Mouse (Mus musculus) spleen, postnatal 10 days (tissue): ENCODE data around the gene Fam172a.
A peak's percentile ranks its signal among the peaks of the same experiment; 100 is the strongest.

Source experiments
- DNase-seq, 2 experiments: peaks; one replicate each; pipeline ENCODE4 v3.0.0; 2021 to 2022; ENCODE audit warnings: low spot score in 2 of 2

Fam172a gene

DNA sequence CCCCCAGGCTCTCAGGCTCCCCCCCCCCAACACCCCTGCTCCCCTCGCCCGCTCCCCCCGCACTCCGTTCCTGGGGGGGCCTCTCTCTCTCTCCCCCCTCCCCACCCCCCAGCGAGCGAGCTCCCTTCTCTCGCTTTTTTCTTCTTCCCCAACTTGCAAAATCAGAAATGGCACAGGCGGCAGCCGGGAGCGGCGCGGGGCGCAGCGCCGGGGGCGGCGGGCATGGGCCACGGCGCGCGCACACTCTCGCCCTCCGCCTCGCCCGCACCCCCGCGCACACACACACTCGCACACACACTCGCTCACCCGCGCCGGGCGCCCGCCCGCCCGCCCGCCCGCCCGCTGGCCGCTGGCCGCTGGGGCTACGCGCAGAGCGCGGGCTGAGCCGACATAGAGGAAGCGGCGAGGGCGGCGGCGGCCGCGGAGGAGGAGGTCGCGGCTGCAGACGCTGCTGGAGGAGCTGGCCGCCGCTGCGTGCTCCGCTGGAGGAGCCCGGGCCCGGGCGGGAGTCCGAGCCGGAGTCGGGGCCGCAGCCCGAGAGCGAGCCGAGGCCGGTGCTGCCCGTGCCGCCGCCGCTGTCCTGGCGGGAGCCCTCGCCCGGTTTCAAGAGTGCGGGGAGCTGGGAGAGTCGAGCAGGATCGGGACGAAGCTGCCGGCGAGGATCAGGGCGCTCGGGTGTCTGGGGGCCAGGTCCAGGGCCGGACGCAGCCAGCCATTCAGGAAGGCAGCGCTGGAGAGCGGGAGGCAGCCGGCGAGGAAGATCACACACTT is 497.2 kb downstream of the Fam172a start:
- DNase-seq: no peak

DNA sequence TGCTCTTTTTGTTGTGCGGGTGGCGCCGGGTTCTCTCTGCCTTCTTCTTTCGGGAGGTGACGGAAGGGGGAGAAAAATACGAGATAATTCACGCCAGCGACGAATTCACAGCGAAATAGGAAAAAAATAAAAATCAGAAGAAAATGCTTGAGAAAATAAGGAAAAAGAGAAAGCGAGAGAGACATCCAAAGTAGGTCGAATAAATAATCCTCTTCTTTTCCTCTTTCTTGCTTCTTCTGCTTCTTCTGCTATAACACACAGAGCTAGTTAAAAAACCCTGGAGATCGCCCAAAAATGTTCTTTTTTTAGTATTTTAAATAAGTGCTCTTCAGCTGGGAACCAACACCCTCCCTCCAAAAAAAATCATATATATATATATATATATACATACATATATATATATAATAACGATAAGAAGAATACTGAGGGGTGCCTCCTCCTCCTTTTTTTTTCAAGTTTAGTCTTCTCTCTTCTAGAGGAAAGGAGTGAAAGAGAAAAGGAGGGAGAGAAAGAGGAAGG is 497.9 kb downstream of the Fam172a start, which contains the start of gene Nr2f1:
TSS of gene Nr2f1 (minus strand) at position 116 of the 519 bp plus-strand sequence.
- no peak for DNase-seq

DNA sequence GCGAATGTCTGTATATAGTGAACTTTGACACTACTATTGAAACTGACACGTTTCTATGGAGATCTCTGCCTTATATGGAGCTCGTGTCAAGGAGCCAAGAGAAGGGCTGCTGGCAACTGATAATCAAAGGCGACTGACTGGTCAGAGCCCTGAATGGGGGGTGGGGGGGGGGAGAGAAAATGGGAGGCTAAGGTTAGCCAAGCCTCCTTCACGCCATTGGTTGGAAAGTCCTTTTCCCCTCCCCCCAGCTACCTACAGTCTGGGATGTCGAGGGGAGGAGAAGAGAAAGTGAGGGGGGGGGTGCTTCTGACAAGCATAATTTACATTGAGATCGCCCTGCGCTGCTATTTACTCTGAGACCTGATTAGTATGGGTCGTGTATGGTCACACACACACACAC is 498.6 kb downstream of the Fam172a start:
- DNase-seq: no peak

DNA sequence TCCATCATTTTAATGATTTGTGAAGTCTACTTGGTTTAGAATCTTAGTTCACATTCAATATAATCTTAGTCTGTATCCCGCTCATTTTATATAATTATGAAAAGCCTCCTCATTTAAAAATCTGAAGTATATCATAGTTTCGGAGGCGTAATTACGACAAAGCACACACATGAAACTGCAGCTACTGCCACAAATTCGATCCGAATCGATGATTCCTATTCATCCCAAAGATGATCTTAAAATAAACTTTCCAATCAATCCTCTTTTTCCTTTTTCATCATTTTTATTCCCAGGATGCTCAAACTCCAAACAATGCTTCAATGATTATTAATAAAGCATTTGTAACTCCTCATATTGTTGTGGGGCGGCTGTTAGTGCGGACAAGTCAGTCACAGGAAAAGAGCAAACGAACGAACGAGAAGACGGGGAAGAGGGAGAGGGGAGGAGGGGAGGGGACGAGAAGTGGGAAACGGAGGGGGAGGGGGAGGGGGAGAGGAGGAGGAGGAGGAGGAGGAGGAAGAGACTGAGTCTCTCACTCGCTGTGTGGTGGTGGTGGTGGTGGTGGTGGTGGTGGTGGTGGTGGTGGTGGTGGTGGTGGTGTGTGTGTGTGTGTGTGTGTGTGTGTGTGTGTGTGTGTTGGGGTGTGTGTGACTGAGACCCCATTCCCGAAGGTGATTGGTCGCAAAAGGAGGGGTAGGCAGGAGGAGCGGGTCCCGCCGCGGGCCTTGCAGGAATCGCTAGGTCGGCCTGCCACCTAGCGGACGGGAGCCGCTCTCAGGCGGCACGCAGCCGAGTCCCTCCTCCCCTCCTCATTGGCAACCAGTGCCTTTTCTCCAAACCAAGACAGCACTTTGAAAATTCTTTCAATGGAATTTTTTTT is 499.4 kb downstream of the Fam172a start:
- DNase-seq: peak in 1 of 2 experiments; percentile 60

DNA sequence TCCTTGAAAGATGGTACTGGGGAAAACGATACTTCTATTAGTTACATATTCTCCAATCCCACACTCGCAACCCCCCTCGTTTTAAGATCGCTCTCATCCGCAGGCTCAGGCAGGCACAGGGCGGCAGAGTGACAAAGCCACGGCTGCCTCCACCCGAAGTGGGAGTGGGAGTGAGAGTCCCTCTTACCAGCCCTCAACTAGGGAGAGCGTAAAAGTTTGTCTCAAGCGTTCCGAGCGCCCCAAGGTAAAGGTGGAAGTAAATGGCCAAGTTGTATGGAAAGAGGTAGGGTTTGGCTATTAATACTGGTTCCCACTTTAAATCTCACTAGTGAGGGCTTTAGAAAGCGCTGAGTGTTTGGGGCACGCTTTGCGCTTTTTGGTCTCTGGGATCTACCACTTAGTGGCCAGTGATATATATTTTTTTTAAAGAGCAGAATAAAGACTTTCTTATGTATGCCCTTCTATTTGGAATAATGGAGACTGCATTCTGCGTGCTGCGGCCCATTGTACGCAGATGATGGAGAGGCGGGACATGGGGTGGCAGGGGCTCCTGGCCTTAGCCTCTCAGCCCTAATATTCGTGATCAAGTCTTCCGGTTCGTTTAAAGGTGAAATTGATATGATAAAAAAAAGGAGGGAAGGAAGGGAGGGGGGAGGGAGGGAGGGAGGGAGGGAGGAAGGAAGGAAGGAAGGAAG is 500.2 kb downstream of the Fam172a start:
- no peak for DNase-seq

DNA sequence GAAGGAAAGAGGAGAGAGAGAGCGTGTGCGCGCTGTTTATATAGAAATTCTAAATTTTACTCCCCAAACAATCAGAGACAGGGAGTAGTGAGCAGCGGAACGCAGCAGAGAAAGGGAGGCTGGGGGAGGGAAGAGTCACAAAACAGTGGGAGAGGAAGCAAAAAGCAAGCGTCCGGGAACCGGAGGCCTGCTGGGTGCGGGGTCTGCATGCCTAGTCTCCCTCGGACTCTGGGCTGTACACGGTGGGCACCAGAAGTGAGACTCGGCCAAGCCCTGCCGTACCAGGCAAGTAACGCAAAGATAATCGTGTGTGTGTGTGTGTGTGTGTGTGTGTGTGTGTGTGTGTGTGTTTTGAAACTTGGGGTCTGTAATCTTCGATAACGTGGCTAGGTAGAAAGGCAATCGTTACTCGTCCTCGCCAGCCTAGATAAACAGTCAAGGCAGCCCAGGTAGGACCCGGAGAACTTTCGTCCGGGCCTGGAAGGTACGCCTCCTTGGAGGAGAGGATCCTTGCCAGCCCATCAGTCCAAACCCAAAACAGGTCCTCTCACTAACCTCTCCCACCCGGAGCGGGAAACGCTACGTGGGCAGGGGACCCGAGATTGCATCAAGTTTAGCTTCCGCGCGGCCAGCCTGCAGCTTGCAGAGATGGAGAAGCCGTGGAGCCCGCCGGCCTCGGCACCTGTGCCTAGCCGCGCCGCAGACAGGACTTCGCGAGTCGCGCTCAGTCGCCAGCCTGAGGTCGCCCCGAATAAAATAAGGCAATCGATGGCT is 500.9 kb downstream of the Fam172a start:
- DNase-seq: no peak

DNA sequence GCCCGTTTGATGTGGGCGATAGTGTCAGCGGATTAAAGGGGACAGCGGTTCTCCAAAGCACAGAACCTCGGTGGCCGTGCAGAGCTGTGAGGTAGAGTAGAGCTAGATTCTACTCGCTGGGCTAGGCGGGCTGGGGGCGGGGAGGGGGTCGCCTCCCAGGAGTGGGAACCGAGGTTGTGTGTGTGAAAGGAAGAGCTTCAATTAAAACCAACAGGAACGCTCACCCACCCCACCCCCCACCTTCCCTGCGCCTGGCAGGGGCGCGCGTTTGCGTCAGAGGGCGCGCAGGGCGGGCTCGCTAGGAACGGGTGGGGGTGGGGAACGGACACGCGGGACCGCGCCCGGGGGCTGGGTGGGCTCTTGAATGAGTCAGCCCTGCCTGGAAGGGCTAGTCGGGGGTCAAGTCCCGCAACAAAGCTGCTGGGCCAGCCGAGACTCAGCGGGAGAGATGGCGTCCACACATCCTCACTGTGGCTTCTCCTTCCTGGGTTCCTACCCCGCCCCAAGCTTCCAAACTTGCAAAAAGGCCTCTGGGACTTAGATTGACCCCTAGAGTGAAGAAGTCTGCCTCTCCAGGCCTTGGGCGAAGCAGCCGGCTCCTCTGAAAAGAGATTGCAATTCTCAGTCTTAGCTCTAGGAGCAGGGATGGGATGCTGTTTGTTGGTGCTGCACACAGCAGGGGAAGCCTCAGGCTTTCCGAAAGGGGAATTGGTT is 501.7 kb downstream of the Fam172a start:
- no peak for DNase-seq

DNA sequence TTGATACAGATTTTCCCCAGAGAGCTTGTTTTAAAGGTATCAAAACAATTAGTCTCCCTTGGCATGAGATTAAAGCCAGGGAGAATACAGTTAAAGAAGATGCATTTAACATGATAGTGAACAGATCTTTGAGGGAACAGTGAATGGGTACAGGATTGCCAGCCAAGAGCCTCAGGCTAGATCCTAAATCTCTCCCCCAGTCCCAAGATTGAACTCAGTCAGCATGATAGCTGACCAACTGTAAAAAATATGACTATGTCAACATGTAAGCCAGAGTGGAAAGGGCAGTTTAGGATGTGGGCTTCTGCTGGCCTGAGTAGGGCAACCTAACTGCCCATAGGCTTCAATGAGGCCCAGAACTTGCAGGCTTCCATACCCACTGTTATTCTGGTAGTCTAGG is 503.6 kb downstream of the Fam172a start:
- no peak for DNase-seq

DNA sequence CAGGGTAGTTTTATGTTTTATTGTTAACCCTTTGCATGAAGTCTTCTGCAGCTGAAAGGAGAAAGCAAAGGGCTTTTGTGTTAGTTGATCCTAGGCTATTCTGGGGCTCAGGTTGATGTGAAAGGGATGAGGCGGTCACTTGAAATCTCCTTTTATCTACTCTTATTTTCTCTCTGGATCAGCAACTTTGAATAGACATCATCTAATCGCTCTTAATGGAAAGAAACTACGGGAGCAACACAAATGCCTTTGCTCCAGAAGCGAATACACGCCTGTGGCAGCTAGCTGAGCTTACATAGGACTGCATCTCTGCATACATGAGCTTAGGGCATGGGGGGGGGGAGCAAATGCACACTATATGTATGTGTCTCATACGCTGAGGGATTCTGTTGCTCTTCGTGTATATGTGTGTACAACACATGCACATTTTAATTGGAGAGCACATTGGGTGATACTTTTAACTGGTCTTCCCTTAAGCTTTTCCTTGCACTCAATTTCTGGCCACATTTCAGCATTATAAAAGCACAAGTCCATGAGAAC is 505.1 kb downstream of the Fam172a start:
- DNase-seq: no peak

DNA sequence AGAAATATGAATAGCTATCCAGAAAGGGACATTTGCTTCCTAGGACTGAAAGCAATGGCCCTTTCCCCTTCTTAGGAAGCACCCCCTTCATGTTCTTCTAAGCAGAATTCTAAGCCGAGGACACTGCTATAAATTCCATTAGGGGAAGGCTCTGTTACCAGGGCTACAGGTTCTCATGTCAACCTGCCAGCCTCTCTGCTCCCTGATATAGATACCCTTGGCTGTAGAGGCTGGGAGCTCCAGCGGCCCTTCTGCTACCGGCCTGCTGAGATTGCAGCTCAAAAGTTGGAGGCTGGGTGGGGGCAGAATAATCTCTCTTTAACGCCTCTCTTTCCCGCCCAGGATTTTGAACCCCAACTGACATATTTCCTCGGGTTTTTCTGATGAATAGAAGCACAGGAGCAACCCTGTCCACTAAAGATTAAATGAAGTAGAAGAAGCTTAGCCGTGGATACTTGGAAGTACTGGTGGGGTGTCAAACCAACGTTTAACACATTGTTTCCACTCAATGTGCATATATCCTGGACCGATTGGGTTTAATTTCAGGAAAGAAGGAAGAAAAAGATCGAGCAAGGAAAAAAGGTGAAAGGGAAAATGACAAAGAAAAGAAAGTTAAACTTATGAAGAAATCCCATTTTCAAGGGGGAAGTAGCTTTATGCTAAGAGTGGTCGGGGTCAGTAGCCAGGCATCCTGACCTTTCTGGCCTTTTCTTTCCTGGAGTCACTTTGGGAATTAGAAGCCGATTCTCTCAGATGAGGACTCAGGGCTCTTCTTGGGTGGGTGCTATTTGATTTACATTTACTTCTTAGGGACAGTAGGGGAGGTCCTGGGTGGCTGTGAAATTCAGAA is 506.2 kb downstream of the Fam172a start:
- no peak for DNase-seq

DNA sequence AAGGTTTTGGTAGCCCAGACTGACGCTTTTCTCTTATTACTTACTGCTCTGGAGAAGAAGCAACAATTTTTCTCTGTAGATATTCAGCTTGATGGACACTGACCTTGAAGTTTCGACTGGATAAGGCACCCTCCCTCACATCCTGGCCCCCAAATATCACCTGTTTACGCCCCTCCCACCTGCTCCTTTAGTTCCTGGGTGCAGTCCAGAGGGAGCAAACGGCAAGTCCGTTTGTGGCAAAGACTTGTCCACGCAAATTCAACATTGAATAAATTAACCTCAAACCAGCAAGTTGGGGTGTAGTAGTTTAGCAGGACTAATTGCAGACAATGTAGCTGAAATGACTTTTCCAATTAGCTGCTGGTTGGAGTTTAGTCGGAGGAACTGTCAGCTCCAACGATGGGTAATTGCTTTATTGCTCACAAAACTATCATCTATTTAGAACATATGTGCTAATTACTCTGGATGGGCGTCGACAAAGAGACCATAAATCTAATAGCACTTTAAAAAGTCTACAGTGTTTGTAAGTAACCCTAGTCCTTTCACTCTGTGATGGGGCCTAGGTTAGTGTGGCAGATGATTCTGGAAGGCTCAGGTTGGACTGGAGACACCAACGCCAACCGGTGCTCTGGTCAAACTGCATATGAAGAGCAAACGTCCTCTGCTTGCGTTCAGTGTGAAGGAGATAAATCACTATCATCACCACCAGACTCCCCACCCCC is 507.0 kb downstream of the Fam172a start:
- no peak for DNase-seq

DNA sequence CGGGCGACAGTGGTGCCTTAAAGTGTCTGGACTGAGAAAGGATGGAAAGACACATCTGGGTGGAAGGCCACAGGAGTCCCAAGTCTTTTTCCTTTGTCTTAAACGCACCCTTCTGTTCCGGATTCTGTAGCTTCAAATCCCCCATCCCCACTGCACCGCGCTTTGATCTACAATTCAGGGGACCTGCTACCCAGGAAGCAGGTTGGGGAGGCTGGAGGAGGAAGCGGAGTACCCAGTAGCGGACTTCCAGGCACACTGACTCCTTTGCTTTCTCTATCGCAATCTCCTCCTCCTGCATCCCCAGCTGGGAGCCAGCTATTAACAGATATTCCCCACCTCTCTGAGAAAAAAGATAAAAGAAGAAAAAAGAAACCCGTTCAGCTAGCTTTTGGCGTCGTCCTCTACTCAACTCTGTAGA is 507.8 kb downstream of the Fam172a start:
- no peak for DNase-seq

DNA sequence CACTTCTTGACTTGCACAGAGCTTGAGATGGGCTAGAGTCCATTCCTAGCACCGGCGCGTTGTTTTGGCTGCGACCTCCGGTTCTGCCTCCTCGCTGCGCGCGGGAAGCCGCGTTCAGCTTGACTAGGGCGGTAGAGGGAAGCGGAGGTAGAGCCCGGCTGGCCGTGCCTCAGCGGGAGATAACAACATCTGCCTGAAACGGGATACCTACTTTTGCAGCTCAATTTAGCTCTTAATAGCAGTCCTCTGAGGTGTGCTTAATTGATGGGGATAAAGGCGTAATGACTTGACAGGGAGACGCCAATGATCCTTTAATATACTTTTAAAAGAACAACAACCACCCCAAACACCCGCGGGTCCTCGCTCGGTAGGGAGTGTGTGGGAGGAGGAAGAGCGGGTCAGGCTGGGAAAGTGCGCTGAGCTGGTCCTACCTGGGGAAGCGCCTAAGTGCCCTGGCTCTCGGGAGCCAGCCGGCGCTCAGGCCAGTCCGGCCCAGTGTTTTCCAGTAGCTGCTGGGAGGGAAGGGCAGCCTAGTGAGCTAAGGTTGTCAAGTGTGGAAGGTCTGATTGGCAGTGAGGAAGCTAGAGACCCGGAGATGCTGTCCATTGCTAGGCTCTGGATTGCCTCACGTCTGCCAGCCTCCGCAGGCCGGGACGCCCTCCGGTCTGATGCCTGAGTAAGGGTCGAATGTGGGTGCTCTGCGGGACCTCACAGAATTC is 508.4 kb downstream of the Fam172a start:
- DNase-seq: no peak

DNA sequence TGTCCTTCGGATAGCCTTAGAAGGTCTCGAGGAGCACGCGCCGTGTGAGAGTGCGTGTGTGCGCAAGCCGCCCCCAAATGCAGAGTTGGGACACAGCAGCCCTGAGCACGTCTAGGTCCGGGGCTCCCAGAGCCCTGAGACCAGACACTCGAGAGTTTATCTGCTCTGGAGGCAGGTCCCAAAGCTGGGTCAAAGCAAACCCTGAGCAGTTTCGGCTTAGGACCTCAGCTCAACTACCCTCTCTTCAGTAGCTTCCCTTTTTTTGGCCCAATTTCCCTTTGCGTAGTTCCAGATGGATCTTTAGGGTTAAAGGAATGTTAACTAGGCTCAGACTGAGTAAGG is 508.9 kb downstream of the Fam172a start:
- DNase-seq: no peak

DNA sequence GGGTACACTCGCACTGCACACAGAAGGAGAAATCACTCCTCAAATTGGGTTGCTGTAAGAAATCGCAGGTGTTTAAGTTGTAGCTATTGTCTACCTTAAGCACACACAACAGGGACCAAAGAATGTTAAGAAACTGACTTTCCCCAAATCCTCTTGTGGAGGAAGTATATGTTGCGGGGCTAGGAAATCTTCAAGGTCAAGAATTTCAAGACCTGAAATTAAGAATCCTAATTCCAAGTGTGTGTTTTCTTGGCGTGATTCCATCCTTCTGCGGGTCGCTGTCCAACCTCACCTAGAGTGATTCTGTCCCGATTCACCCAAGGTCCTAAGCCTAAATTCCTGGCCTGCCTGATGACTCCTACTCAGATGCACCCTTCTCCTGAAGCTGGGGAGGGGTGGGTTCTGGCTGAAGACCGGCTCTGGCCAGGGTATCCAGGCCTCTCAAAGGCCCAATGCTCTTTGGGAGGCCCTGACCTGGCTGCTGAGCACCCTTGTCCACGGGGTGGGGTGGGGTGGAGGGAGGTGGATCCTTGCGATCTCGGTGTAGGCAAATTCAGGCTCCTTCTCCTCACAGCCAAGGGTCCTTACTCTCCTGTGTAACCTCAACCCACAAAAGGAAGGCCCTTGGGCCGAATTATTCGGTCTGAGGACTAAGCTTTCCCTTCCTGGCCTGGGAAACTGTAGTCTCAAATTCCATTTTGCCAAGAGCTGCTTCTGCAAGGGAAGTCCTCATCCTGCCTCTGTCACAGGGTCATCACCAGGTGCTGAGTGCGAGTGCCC is 509.6 kb downstream of the Fam172a start:
- no peak for DNase-seq

DNA sequence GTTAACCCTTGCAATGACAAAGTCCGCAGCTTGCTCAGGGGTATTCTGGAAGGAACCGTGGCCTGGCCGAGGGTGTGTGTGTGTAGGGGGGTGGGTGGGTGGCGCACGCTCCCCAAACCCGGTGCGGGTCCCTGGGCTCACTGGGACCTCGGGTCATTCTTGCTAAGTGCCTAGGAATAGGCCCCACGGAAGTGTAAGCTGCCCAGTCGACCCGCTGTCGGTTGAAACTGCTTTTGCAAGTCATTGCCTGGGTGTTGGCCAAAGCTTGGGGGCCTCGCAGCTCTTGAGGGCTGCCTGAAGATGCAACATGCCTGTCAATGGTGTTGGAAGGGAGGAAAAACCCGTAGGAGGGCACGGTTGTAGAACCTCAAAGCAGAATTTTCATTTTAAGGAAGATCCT is 510.3 kb downstream of the Fam172a start:
- DNase-seq: no peak

DNA sequence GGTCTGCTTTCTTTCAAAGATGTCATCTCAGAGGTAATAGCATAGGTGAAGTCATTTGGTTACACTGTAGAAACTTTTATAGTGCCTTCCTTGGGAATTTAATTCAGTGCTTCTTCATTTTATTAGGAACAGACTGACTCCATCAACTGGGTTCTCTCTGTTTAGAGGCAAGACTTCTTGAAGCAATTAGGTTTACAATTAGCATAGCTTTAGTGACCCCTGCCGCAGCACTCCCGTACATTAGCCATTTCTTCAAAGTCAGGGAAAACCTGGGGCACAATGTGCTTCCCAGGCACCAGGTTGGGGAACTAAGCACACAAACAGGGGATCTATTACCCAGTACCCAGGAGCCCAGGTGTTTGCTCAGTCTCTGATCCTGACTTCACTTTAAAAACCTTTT is 511.3 kb downstream of the Fam172a start:
- DNase-seq: no peak
